Mouse (Mus musculus) hematopoietic stem cell, adult 5-6 weeks (primary cell): ENCODE data around the gene Tmem87b. TPM values are rescaled to one million over a fixed set of nuclear protein-coding genes. Genes with fewer than 3 reads are reported as not detected.

Source experiments
- ATAC-seq, 2 experiments: fragments of 125-278 bp in 1 of 2; replicated peaks in 1 of 2; 2 replicates each; pipeline ENCODE4 v1.8.0; 2016 to 2017; ENCODE audit warnings: inconsistent platforms in 2 of 2, mild to moderate bottlenecking in 2 of 2, moderate number of reproducible peaks in 2 of 2, low read depth in 1 of 2, moderate TSS enrichment in 1 of 2; ENCODE audit not compliant: low FRiP score in 2 of 2, poor library complexity in 2 of 2, severe bottlenecking in 2 of 2, insufficient read depth in 1 of 2, low TSS enrichment in 1 of 2
- total RNA-seq: library from RNA; stranded (forward); fragments of 172-1452, 232-1000 nt; gene quantifications from 2 replicates; pipeline ENCODE4 v1.2.3, GENCODE M21; 2017

Tmem87b gene
- 28.2 and 30.4 TPM in 2 replicates for total RNA-seq

DNA sequence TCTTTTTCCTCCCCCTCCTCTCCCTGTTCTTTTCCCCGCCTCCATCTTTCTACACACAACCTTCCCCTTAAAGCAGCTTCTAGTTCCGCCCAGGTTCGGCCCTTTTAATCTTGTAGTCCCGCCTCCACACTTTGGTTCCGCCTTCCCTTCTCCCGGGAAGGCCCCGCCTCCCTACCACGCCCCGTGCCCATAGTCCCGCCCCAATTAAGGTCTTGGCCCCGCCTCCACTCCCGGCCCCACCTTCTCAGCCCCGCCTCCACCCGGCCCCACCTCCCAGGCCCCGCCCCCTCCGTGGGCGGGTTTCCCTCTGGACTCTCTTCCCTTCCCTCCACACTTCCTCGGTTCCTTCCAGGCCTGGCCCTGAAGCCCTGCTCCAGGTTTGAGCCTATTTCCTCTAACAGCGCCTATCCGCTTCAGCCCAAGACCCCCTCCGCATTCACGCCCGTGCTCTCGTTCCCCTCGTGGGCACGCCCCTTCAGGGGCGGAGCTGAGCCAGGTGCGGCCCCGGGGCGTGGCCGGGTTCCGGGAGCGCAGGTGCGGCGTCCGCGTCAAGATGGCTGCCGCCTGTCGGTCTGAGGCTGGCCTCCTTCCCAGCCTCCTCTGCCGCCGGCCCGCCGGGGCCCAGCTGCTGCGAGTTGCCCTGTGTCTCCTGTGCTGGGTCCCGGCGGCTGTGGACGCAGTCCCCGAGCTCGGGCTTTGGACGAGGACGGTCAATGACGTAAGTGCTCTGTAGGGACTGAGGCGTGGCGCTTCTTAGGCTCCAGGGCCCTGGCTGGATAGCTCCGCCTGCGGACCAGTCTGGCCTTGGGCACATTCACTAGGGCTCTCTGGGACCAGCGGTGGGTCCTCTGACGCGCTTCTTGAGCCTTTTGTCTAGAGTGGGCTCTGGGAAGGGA is at the start of gene Tmem87b:
Tmem87b (plus strand) TSS at position 333 of the 896 bp plus-strand sequence.
- peak; percentile 89 to 92 for ATAC-seq

DNA sequence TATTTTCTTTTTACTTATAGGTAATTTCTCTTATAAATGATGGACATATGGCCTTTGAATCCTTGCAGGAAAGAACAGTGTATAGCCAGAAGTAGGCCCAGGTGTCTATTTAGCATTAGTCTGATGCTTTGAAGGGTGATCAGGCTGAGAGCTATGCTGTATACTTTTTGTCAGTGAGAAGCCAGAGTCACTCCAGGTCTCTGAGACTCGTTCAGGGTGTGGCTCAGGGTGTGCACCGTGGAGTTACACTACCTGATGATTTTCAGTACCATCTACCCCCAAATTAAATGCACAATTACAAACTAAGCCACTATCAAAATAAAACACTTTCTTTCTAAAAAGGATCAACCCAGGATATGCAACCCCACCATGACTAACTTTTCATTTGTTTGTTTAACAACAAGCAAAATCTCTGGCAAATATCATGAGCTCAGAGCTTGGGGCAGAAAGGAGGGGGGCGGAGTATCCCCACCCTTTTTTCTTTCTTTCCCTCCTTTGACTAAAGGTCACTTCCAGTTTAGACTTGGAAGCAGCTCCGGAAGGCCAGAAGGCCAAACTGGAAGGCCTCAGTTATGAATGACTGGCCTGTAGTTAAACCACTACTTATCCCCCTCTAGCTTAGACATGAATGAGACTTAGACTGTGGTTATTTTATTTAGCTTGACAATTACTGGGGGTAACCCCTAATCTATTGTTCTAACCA is 49.2 kb upstream of the Tmem87b start:
- ATAC-seq: no peak

DNA sequence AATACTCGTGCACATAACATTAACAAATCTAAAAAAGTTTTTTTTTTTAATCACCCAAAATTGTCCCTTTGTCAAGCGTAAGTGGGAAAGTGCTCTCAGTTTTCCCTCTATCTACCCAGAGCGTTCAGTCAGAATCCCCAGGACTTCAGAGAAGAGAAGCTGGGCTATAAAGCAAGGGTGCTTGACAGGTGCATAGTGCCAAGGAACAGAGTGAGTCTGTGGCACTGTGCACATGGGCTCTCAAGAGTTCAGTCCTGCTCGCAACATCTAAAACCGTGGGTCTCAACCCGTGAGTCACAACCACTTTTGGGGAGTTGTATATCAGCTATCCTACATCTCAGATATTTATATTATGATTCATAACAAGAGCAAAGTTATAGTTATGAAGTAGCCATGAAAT is 47.4 kb upstream of the Tmem87b start:
- no peak for ATAC-seq

- ATAC-seq: no peak
Observed at GRCm38 (mm10) chr2:128771048-128771447, 46.9 kb upstream of the Tmem87b start.

DNA sequence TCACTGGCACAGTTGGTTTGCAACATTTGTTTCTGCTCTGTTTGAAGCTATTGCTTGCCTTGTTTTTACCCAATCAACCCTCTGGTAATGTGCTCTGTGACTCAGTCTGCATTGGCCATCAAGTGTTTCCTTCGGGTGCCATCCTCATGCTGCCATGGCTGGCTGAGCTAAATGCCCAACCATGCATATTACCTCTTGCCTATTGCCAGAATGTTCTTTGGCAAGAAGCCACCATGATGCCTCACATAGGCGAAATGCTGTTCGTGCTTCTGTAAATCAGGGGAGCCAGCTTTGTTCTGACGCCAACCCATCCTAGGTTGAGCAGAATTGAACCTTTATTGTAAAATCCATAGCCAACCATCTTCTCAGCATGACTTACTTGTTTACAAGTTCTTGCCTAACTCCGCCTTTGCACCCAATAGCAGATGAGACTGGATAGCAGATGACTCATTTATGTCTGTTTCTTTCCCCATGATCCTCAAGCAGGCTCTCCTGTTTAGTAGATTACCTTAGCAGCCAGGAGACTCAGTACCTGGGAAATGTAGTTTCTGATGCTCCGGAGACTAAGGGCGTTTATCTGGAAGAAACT is 46.1 kb upstream of the Tmem87b start:
- ATAC-seq: no peak

GRCm38 (mm10) chr2:128782231-128782630 is 35.7 kb upstream of the Tmem87b start:
- no peak for ATAC-seq

- no peak for ATAC-seq
Observed at GRCm38 (mm10) chr2:128783660-128784345, 34.1 kb upstream of the Tmem87b start.

GRCm38 (mm10) chr2:128784814-128785213 is 33.1 kb upstream of the Tmem87b start:
- ATAC-seq: peak; percentile 42 to 59

DNA sequence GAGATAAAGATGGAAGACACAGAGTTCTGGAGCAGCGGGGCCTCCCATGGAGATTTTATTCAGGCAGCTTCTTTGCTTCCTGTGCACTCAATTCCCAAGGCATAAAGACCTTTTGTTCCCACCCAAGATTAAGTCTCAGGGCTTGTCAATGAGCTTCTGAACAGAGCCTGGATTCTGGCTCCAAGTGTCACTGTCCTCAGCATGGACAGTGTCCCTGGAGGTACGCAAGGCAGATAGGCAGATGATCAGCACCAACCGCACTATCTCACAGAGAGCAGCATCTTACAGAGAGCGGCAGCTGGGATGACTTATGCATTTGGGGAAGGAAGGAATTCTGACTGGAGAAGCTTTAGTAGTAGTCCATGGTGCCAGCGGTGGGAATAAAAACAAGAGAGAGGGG is 31.6 kb upstream of the Tmem87b start:
- no peak for ATAC-seq

- ATAC-seq: no peak
Observed at GRCm38 (mm10) chr2:128786795-128787194, 31.1 kb upstream of the Tmem87b start.

DNA sequence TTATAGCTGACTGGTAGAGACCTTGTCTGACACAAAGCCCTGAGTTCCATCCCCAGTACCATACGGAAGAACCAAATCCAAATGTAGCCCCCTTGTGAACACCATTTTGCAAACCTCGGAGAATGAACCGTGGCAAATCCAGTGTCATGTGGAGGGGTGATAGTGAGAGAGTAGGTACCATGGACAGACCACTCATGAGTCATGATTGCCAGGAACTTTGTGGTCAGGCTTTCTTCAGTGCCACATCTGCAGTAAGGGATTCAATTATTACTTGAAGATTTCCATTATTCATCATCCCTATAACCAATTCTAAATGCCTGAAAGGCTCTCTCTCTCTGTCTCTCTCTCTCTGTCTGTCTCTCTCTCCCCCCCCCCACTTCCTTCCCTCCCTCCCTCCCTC is 30.1 kb upstream of the Tmem87b start:
- no peak for ATAC-seq

GRCm38 (mm10) chr2:128790875-128791614 is 26.9 kb upstream of the Tmem87b start:
- no peak for ATAC-seq

DNA sequence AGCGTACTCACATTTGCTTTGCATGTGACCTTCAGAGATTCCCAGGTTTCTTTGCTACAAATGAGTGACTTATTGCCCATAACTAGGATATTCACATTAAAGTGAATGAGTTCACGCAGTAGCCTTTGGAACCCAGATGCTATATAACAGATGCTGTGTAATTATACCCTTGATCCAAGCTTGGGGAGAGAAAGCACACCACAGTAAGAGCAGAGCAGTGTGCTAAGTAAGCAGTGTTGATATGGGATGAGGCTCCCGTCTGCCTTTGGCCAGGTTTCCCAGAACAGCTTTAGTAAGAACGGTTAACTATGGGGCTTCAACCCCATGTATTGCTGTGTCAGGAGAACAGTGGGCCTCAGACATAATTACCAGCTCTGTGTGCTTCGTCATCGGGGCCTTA is 24.0 kb upstream of the Tmem87b start:
- no peak for ATAC-seq

DNA sequence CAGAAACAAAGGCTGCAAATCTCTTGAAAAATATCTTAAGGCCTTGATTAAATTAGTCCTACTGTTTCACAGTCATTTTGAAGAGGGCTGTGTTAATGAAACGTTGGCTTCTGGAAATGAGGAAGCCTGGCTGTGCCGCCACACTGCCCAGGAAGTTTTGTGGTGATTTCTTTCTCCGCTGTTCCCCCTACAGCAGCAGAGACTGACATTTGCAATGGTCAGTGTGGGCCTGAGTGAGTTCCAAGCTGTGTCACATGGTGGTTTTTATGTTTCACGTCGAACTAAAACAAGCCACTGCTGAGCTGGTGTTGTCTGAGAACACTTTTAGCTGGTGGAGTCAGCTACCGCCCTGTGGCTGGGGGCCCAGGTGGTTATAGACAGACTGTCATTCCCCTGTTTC is 21.5 kb upstream of the Tmem87b start:
- peak; percentile 48 to 67 for ATAC-seq

GRCm38 (mm10) chr2:128803441-128803840 is 14.5 kb upstream of the Tmem87b start:
- no peak for ATAC-seq

DNA sequence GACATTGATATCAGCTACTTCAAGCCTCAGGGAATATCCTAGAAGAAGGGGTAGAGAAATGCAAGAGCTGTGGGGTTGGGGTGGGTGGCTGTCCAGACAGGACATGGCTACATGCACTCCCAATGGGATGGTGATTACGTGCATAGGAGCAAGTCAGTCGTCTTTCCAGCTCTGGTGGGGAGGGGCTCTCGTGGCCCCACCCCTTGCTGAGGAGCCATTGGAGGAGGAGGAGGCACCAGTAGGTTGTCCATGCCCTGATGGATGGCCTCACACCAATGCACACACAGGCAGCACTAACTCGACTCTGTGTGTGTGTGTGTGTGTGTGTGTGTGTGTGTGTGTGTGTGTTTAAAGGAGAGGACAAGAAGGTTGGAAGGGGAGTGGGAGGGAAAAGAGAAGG is 12.6 kb upstream of the Tmem87b start:
- no peak for ATAC-seq

GRCm38 (mm10) chr2:128806561-128806960 is 11.4 kb upstream of the Tmem87b start:
- ATAC-seq: 0 out of 4 replicates have a peak, but pooled peaks have one; percentile 27 to 29
